Mouse (Mus musculus): ENCODE measurements around the gene Tmem129. TPM values are rescaled to one million over a fixed set of nuclear protein-coding genes. Genes with fewer than 3 reads are reported as not detected.

The Tmem129 gene
- polyA plus RNA-seq, 1 experiment from 2014 or later: 40.7 TPM

- H3K9ac ChIP-seq: no peak overlapping the region
- no peak for ATAC-seq (ENCODE audit: insufficient number of reproducible peaks, insufficient read depth, low FRiP score, low TSS enrichment)
- WGBS: 78% methylated on average over 1 of the region's 1 CpGs
- H3K4me2 ChIP-seq (replicated peaks): no peak overlapping the region
- peaks cover 6% of the 10 kb centered on the region; the same call in 1 of the 2 replicates for H3K36me3 ChIP-seq
- H3K9me3 ChIP-seq: no peaks in the 10 kb centered on the region
- H3K4me1 ChIP-seq: peaks cover 17% of the 10 kb centered on the region
- no peak overlapping the region for H3K4me3 ChIP-seq
- no peaks in the 10 kb centered on the region for H3K27me3 ChIP-seq
- no peak overlapping the region for H3K27ac ChIP-seq
These were observed 25.7 kb downstream of the Tmem129 start for GRCm38 (mm10) chr5:33632526-33632925.

- Histone ChIP-seq H3K27ac (0 out of 2 replicates have a peak overlapping the region, but pooled peaks have one; percentile 23), H3K4me3 (peak overlapping the region; percentile 81; the same call in 1 of the 2 replicates)
- 49% methylated on average over 4 of the region's 4 CpGs for WGBS
These were observed 27.6 kb downstream of the Tmem129 start for GRCm38 (mm10) chr5:33630615-33631014.

GRCm38 (mm10) chr5:33630061-33630460, 28.2 kb downstream of the Tmem129 start:
- Histone ChIP-seq H3K4me2 (replicated peaks) (peak overlapping the region; percentile 69), H3K9ac (peak overlapping the region; percentile 48), H3K27me3 (no peaks in the 10 kb centered on the region), H3K4me1 (peaks cover 17% of the 10 kb centered on the region), H3K36me3 (0 out of 2 replicates have a peak, but pooled peaks cover 4% of the 10 kb centered on the region), H3K9me3 (no peaks in the 10 kb centered on the region), H3K27ac (peak overlapping the region; percentile 76), H3K4me3 (peak overlapping the region; percentile 81)
- 5% methylated on average over 9 of the region's 9 CpGs for WGBS
- no peak for ATAC-seq (ENCODE audit: insufficient number of reproducible peaks, insufficient read depth, low FRiP score, low TSS enrichment)

More at GRCm38 (mm10) chr5:33630615-33631014, 27.6 kb downstream of the Tmem129 start:
- no peaks in the 10 kb centered on the region for H3K27me3 ChIP-seq
- H3K9me3 ChIP-seq: no peaks in the 10 kb centered on the region
- H3K4me2 ChIP-seq (replicated peaks): peak overlapping the region; percentile 69
- H3K36me3 ChIP-seq: 0 out of 2 replicates have a peak, but pooled peaks cover 4% of the 10 kb centered on the region
- no peak for ATAC-seq (ENCODE audit: insufficient number of reproducible peaks, insufficient read depth, low FRiP score, low TSS enrichment)
- peak overlapping the region; percentile 48; the same call in 1 of the 2 replicates for H3K9ac ChIP-seq
- H3K4me1 ChIP-seq: peaks cover 17% of the 10 kb centered on the region

- Histone ChIP-seq H3K27ac (peak within 1 kb of the TSS; percentile 89), H3K36me3 (0 out of 2 replicates have a peak, but pooled peaks cover under 1% of the 10 kb centered on the region), H3K9me3 (no peaks in the 10 kb centered on the region), H3K9ac (peak within 1 kb of the TSS; percentile 79), H3K4me1 (peaks cover 17% of the 10 kb centered on the region), H3K4me2 (replicated peaks) (peak within 1 kb of the TSS; percentile 78), H3K4me3 (peak within 1 kb of the TSS; percentile 81), H3K27me3 (no peaks in the 10 kb centered on the region)
- ATAC-seq (ENCODE audit: insufficient number of reproducible peaks, insufficient read depth, low FRiP score, low TSS enrichment): peak; percentile 94
- WGBS: under 1% methylated on average over 94 of the region's 99 CpGs
These were observed 28.8 kb downstream of the Tmem129 start, which contains the start of the genes Fam53a and Gm9903 for GRCm38 (mm10) chr5:33629301-33629987. Gene Fam53a, minus strand, starts transcription at chr5:33629635. Gene Gm9903, plus strand, starts transcription at chr5:33629925.

- no peak; the same call in 1 of the 2 replicates for ATAC-seq (ENCODE audit: insufficient number of reproducible peaks, insufficient read depth, low FRiP score, low TSS enrichment)
- Histone ChIP-seq H3K36me3 (no peaks in the 10 kb centered on the region), H3K4me3 (peak overlapping the region; percentile 81), H3K27ac (peak overlapping the region; percentile 89), H3K9me3 (no peaks in the 10 kb centered on the region), H3K9ac (peak overlapping the region; percentile 79), H3K4me2 (replicated peaks) (peak overlapping the region; percentile 78), H3K27me3 (no peaks in the 10 kb centered on the region), H3K4me1 (peaks cover 17% of the 10 kb centered on the region)
- WGBS: under 1% methylated on average over 24 of the region's 24 CpGs
These were observed 29.4 kb downstream of the Tmem129 start for GRCm38 (mm10) chr5:33628820-33629300.

- Histone ChIP-seq H3K36me3 (no peaks in the 10 kb centered on the region), H3K4me1 (peaks cover 17% of the 10 kb centered on the region), H3K9ac (no peak overlapping the region; the same call in 1 of the 2 replicates), H3K27ac (no peak overlapping the region), H3K27me3 (no peaks in the 10 kb centered on the region), H3K4me3 (peak overlapping the region; percentile 81), H3K9me3 (no peaks in the 10 kb centered on the region), H3K4me2 (replicated peaks) (peak overlapping the region; percentile 78)
- no peak for ATAC-seq (ENCODE audit: insufficient number of reproducible peaks, insufficient read depth, low FRiP score, low TSS enrichment)
- 44% methylated on average over 4 of the region's 4 CpGs for WGBS
These were observed 30.2 kb downstream of the Tmem129 start for GRCm38 (mm10) chr5:33627968-33628367.

- H3K9ac ChIP-seq: no peak overlapping the region
- ATAC-seq (ENCODE audit: insufficient number of reproducible peaks, insufficient read depth, low FRiP score, low TSS enrichment): no peak
- no peaks in the 10 kb centered on the region for H3K9me3 ChIP-seq
- no peaks in the 10 kb centered on the region for H3K27me3 ChIP-seq
- H3K4me3 ChIP-seq: no peak overlapping the region
- H3K4me1 ChIP-seq: peaks cover 8% of the 10 kb centered on the region
- no peak overlapping the region for H3K27ac ChIP-seq
- 72% methylated on average over 3 of the region's 3 CpGs for WGBS
- 0 out of 2 replicates have a peak, but pooled peaks cover 5% of the 10 kb centered on the region for H3K36me3 ChIP-seq
- no peak overlapping the region for H3K4me2 ChIP-seq (replicated peaks)
These were observed 34.5 kb downstream of the Tmem129 start for GRCm38 (mm10) chr5:33623766-33624165.

- Histone ChIP-seq H3K27ac (no peak overlapping the region), H3K27me3 (no peaks in the 10 kb centered on the region), H3K4me1 (peaks cover under 1% of the 10 kb centered on the region), H3K4me2 (replicated peaks) (no peak overlapping the region), H3K9ac (no peak overlapping the region), H3K9me3 (no peaks in the 10 kb centered on the region), H3K4me3 (no peak overlapping the region), H3K36me3 (0 out of 2 replicates have a peak, but pooled peaks cover 5% of the 10 kb centered on the region)
- ATAC-seq (ENCODE audit: insufficient number of reproducible peaks, insufficient read depth, low FRiP score, low TSS enrichment): no peak
- 78% methylated on average over 2 of the region's 2 CpGs for WGBS
These were observed 35.5 kb downstream of the Tmem129 start for GRCm38 (mm10) chr5:33622671-33623070.

GRCm38 (mm10) chr5:33614391-33614790, 43.8 kb downstream of the Tmem129 start:
- Histone ChIP-seq H3K36me3 (peaks cover 36% of the 10 kb centered on the region), H3K4me1 (no peaks in the 10 kb centered on the region), H3K4me2 (replicated peaks) (no peak overlapping the region), H3K27ac (no peak overlapping the region), H3K9ac (no peak overlapping the region), H3K9me3 (no peaks in the 10 kb centered on the region), H3K4me3 (no peak overlapping the region), H3K27me3 (no peaks in the 10 kb centered on the region)
- ATAC-seq (ENCODE audit: insufficient number of reproducible peaks, insufficient read depth, low FRiP score, low TSS enrichment): no peak
- WGBS: 84% methylated on average over 6 of the region's 6 CpGs

- Histone ChIP-seq H3K9me3 (no peaks in the 10 kb centered on the region), H3K4me2 (replicated peaks) (no peak overlapping the region), H3K27me3 (no peaks in the 10 kb centered on the region), H3K4me1 (no peaks in the 10 kb centered on the region), H3K9ac (no peak overlapping the region), H3K36me3 (peaks cover 60% of the 10 kb centered on the region), H3K4me3 (no peak overlapping the region), H3K27ac (no peak overlapping the region)
- whole genome bisulfite sequencing: 97% methylated on average over 1 of the region's 1 CpGs
- ATAC-seq (ENCODE audit: insufficient number of reproducible peaks, insufficient read depth, low FRiP score, low TSS enrichment): no peak
These were observed 46.4 kb downstream of the Tmem129 start for GRCm38 (mm10) chr5:33611795-33612194.

GRCm38 (mm10) chr5:33609226-33609625, 49.0 kb downstream of the Tmem129 start:
- no peak overlapping the region for H3K9ac ChIP-seq
- 81% methylated on average over 1 of the region's 1 CpGs for WGBS
- no peaks in the 10 kb centered on the region for H3K9me3 ChIP-seq
- no peaks in the 10 kb centered on the region for H3K4me1 ChIP-seq
- peaks cover 74% of the 10 kb centered on the region for H3K36me3 ChIP-seq
- no peak overlapping the region for H3K4me2 ChIP-seq (replicated peaks)
- H3K4me3 ChIP-seq: no peak overlapping the region
- no peak overlapping the region for H3K27ac ChIP-seq
- ATAC-seq (ENCODE audit: insufficient number of reproducible peaks, insufficient read depth, low FRiP score, low TSS enrichment): no peak
- H3K27me3 ChIP-seq: no peaks in the 10 kb centered on the region

- Histone ChIP-seq H3K4me3 (no peak overlapping the region), H3K4me2 (replicated peaks) (no peak overlapping the region), H3K9ac (no peak overlapping the region), H3K9me3 (no peaks in the 10 kb centered on the region), H3K27me3 (no peaks in the 10 kb centered on the region), H3K27ac (no peak overlapping the region), H3K4me1 (no peaks in the 10 kb centered on the region), H3K36me3 (peaks cover 61% of the 10 kb centered on the region)
- ATAC-seq (ENCODE audit: insufficient number of reproducible peaks, insufficient read depth, low FRiP score, low TSS enrichment): no peak
- 97% methylated on average over 15 of the region's 15 CpGs for WGBS
These were observed 50.8 kb downstream of the Tmem129 start for GRCm38 (mm10) chr5:33607434-33607833.
